Mouse (Mus musculus): ENCODE data around the gene Pgam1.
"Not testable (repeated sequence)": the region's sequence is repeated elsewhere in the genome, so short reads cannot be mapped to it uniquely, and the experiment has no call there.

The Pgam1 gene

GRCm38 (mm10) chr19:41911178-41912073 is at the start of gene Pgam1:
Pgam1 (plus strand) TSS chr19:41911923.
- peak; percentile 93 to 95 for DNase-seq (ENCODE audit: low spot score in 2 of 2)

GRCm38 (mm10) chr19:41866707-41867106 is 45.0 kb upstream of the Pgam1 start:
- no peak for DNase-seq (ENCODE audit: low spot score in 2 of 2)

- DNase-seq (ENCODE audit: low spot score in 2 of 2): no peak
Measured at GRCm38 (mm10) chr19:41869296-41869695, 42.4 kb upstream of the Pgam1 start.

GRCm38 (mm10) chr19:41869946-41870345 is 41.8 kb upstream of the Pgam1 start:
- not testable (repeated sequence) for DNase-seq (ENCODE audit: low spot score in 2 of 2)

- DNase-seq (ENCODE audit: low spot score in 2 of 2): no peak
Measured at GRCm38 (mm10) chr19:41872285-41872684, 39.4 kb upstream of the Pgam1 start.

GRCm38 (mm10) chr19:41874356-41874755 is 37.4 kb upstream of the Pgam1 start:
- DNase-seq (ENCODE audit: low spot score in 2 of 2): no peak

GRCm38 (mm10) chr19:41881842-41882241 is 29.9 kb upstream of the Pgam1 start:
- no peak for DNase-seq (ENCODE audit: low spot score in 2 of 2)

- no peak for DNase-seq (ENCODE audit: low spot score in 2 of 2)
Measured at GRCm38 (mm10) chr19:41883882-41884281, 27.8 kb upstream of the Pgam1 start.

- DNase-seq (ENCODE audit: low spot score in 2 of 2): no peak
Measured at GRCm38 (mm10) chr19:41888191-41888590, 23.5 kb upstream of the Pgam1 start.

- no peak for DNase-seq (ENCODE audit: low spot score in 2 of 2)
Measured at GRCm38 (mm10) chr19:41894959-41895358, 16.8 kb upstream of the Pgam1 start.

GRCm38 (mm10) chr19:41895460-41896318 is 16.0 kb upstream of the Pgam1 start, which contains the start of gene Rrp12:
Rrp12 (minus strand) TSS chr19:41896173.
- peak; percentile 81 for DNase-seq (ENCODE audit: low spot score in 2 of 2)

GRCm38 (mm10) chr19:41896319-41896711 is 15.4 kb upstream of the Pgam1 start:
- no peak for DNase-seq (ENCODE audit: low spot score in 2 of 2)

GRCm38 (mm10) chr19:41898860-41899259 is 12.9 kb upstream of the Pgam1 start:
- no peak for DNase-seq (ENCODE audit: low spot score in 2 of 2)

- DNase-seq (ENCODE audit: low spot score in 2 of 2): no peak
Measured at GRCm38 (mm10) chr19:41900495-41901090, 11.1 kb upstream of the Pgam1 start.

GRCm38 (mm10) chr19:41901696-41902095 is 10.0 kb upstream of the Pgam1 start:
- no peak for DNase-seq (ENCODE audit: low spot score in 2 of 2)

GRCm38 (mm10) chr19:41902848-41903593 is 8.7 kb upstream of the Pgam1 start:
- DNase-seq (ENCODE audit: low spot score in 2 of 2): no peak

- no peak for DNase-seq (ENCODE audit: low spot score in 2 of 2)
Measured at GRCm38 (mm10) chr19:41905246-41905645, 6.5 kb upstream of the Pgam1 start.

GRCm38 (mm10) chr19:41906311-41907078 is 5.2 kb upstream of the Pgam1 start:
- no peak for DNase-seq (ENCODE audit: low spot score in 2 of 2)

GRCm38 (mm10) chr19:41907079-41907760 is 4.5 kb upstream of the Pgam1 start:
- DNase-seq (ENCODE audit: low spot score in 2 of 2): no peak

- no peak for DNase-seq (ENCODE audit: low spot score in 2 of 2)
Measured at GRCm38 (mm10) chr19:41908736-41909135, 3.0 kb upstream of the Pgam1 start.
